Mouse (Mus musculus) CD4-positive, CD25-positive, alpha-beta regulatory T cell, adult 4 months (primary cell): Measurements from ENCODE around the gene Borcs6. TPM values are rescaled to one million over a fixed set of nuclear protein-coding genes. Genes with fewer than 3 reads are reported as not detected.
"Not testable (repeated sequence)": the region's sequence is repeated elsewhere in the genome, so short reads cannot be mapped to it uniquely, and the experiment has no call there.

Source experiments
- ATAC-seq: one replicate; pipeline ENCODE4 v1.8.0; 2017
- polyA plus RNA-seq, 2 experiments: library from polyadenylated mRNA; unstranded; fragments of 100-300 nt; shearing (Covaris generic); gene quantifications; one replicate each; pipeline ENCODE4 v1.2.1; 2017

The Borcs6 gene
- polyA plus RNA-seq, 2 experiments from 2014 or later: 1.0 to 1.4 TPM

- no peak for ATAC-seq
These were observed 30.9 kb downstream of the Borcs6 start for GRCm38 (mm10) chr11:69090367-69090766.

- ATAC-seq: no peak
These were observed 32.3 kb downstream of the Borcs6 start for GRCm38 (mm10) chr11:69091566-69092385.

GRCm38 (mm10) chr11:69092386-69092751, 32.9 kb downstream of the Borcs6 start:
- no peak for ATAC-seq

GRCm38 (mm10) chr11:69092871-69093270, 33.4 kb downstream of the Borcs6 start:
- ATAC-seq: no peak

- ATAC-seq: not testable (repeated sequence)
These were observed 34.3 kb downstream of the Borcs6 start for GRCm38 (mm10) chr11:69093856-69094255.

GRCm38 (mm10) chr11:69094697-69095429, 35.3 kb downstream of the Borcs6 start, which contains the start of gene Per1:
Per1 (plus strand) TSS chr11:69095217.
- peak; percentile 58 for ATAC-seq

GRCm38 (mm10) chr11:69095511-69096231, 36.2 kb downstream of the Borcs6 start:
- no peak for ATAC-seq

- ATAC-seq: no peak
These were observed 37.0 kb downstream of the Borcs6 start for GRCm38 (mm10) chr11:69096360-69096986.

GRCm38 (mm10) chr11:69096987-69097900, 37.7 kb downstream of the Borcs6 start:
- ATAC-seq: peak; percentile 2

- peak; percentile 45 for ATAC-seq
These were observed 38.7 kb downstream of the Borcs6 start for GRCm38 (mm10) chr11:69098039-69098761.

GRCm38 (mm10) chr11:69098762-69099091, 39.2 kb downstream of the Borcs6 start:
- no peak for ATAC-seq

- no peak for ATAC-seq
These were observed 39.8 kb downstream of the Borcs6 start for GRCm38 (mm10) chr11:69099177-69099914.

GRCm38 (mm10) chr11:69099915-69100345, 40.4 kb downstream of the Borcs6 start:
- ATAC-seq: peak; percentile 18

- no peak for ATAC-seq
These were observed 41.3 kb downstream of the Borcs6 start for GRCm38 (mm10) chr11:69100639-69101360.

- ATAC-seq: no peak
These were observed 42.3 kb downstream of the Borcs6 start for GRCm38 (mm10) chr11:69101604-69102402.

GRCm38 (mm10) chr11:69102403-69102725, 42.8 kb downstream of the Borcs6 start:
- ATAC-seq: no peak

GRCm38 (mm10) chr11:69103121-69103520, 43.6 kb downstream of the Borcs6 start:
- ATAC-seq: no peak

- no peak for ATAC-seq
These were observed 44.3 kb downstream of the Borcs6 start for GRCm38 (mm10) chr11:69103531-69104435.
